Mouse (Mus musculus) small intestine, adult 2 months (tissue): ENCODE measurements around the gene Zfp945.

Experiments used
- CTCF ChIP-seq: fragments of 200-500 bp; IDR thresholded peaks from 2 replicates; pipeline ENCODE4 v1.5.1; 2012; ENCODE audit warnings: low read depth, mild to moderate bottlenecking, control low read depth, inconsistent platforms, low read length, moderate library complexity, mixed read lengths; ENCODE audit not compliant: insufficient replicate concordance, insufficient read length; ENCODE audit errors: extremely low read depth
- POLR2A ChIP-seq: fragments of 200-500 bp; IDR thresholded peaks from 2 replicates; pipeline ENCODE4 v1.6.1; 2012; ENCODE audit warnings: low read depth, mild to moderate bottlenecking, control low read depth, inconsistent platforms, low read length, moderate library complexity

- TF ChIP-seq CTCF = no peak
- no peak for TF ChIP-seq POLR2A
Observed at GRCm38 (mm10) chr17:22877427-22878307, 10.7 kb upstream of the Zfp945 start.
